In the genomic region with DNA sequence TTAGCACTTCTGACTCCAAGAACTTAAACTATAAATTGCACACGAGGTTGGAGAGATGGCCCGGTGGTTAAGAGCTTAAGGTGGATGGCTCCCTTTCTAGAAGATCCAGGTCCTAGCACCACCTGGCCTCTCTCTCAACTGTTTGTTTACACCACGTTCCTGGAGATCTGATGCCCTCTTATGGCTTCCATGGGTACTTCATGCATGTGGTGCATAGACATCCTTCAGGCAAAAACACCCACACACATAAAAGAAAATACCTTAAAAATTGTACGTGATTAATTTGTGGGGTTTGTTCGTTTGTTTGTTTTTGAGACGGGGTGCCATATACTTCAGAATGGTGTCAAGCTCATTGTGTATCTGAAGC, we compare ENCODE assay signal across 20 mouse cellular contexts. TPM values are rescaled to one million over a fixed set of nuclear protein-coding genes. Genes with fewer than 3 reads are reported as not detected.
DNase-seq lines count a peak whose midpoint lies in the region; ATAC-seq and TF ChIP-seq lines count a peak whose summit lies in the region.
"Had no signal": no experiment of that assay in that cellular context is flagged by ENCODE, and none has a peak within 500 bp of the region (broad histone marks: within the 10 kb centered on the region; RNA-seq: fewer than 3 reads in every experiment).

No protein-coding gene starts in this region.

- CTCF ChIA-PET in Patski (lab: Charles Lee): interaction anchor here (1.2 kb wide), 1 partner anchor 35 kb away, joined by 3 read pairs; no protein-coding TSS in a partner anchor

- WGBS in heart, adult 2 months: 76% methylated on average over 6 of the region's 6 CpGs
- 73% methylated on average over 6 of the region's 6 CpGs for WGBS in heart, embryonic 12.5 days
- 78% methylated on average over 6 of the region's 6 CpGs for WGBS in lung, embryonic 14.5 days

- H3K4me1 ChIP-seq in heart, adult 2 months (ENCODE audit: control insufficient read depth, insufficient read depth, low read length): no peaks in the 10 kb centered on the region
- H3K4me1 ChIP-seq in heart, embryonic 12.5 days (replicated peaks): no peaks in the 10 kb centered on the region
- H3K4me1 ChIP-seq in lung, embryonic 14.5 days (ENCODE audit: insufficient read depth): no peaks in the 10 kb centered on the region
- H3K4me1 ChIP-seq: hindbrain, embryonic 15.5 days; liver, embryonic 15.5 days; neural tube, embryonic 13.5 days; stomach, embryonic 15.5 days had no signal

- no peak overlapping the region for H3K4me3 ChIP-seq in heart, adult 2 months
- no peak overlapping the region for H3K4me3 ChIP-seq in heart, embryonic 12.5 days
- no peak overlapping the region for H3K4me3 ChIP-seq in lung, embryonic 14.5 days (ENCODE audit: low read depth, low read length)
- H3K4me3 ChIP-seq: hindbrain, embryonic 15.5 days; liver, embryonic 15.5 days; neural tube, embryonic 13.5 days; stomach, embryonic 15.5 days had no signal

- no peak for TF ChIP-seq POLR2A in heart, adult 2 months (IDR thresholded peaks at IDR 0.05; ENCODE audit: insufficient read depth, low read depth, low read length)

- H3K9me3 ChIP-seq in heart, embryonic 12.5 days (replicated peaks): no peaks in the 10 kb centered on the region
- H3K9me3 ChIP-seq in lung, embryonic 14.5 days (ENCODE audit: low read depth, low read length): no peaks in the 10 kb centered on the region
- H3K9me3 ChIP-seq: hindbrain, embryonic 15.5 days; liver, embryonic 15.5 days; neural tube, embryonic 13.5 days; stomach, embryonic 15.5 days had no signal

- POLR2A ChIA-PET in Patski (lab: Charles Lee): no interaction called here

- H3K27me3 ChIP-seq in heart, adult 2 months (ENCODE audit: control insufficient read depth, insufficient read depth, low read length): no peaks in the 10 kb centered on the region
- no peaks in the 10 kb centered on the region for H3K27me3 ChIP-seq in heart, embryonic 12.5 days (replicated peaks)
- no peaks in the 10 kb centered on the region for H3K27me3 ChIP-seq in lung, embryonic 14.5 days (ENCODE audit: insufficient read depth, low read length)
- H3K27me3 ChIP-seq in Patski: no peaks in the 10 kb centered on the region
- H3K27me3 ChIP-seq: hindbrain, embryonic 15.5 days; liver, embryonic 15.5 days; neural tube, embryonic 13.5 days; stomach, embryonic 15.5 days had no signal

- H3K36me3 ChIP-seq in heart, adult 2 months (ENCODE audit: control insufficient read depth, insufficient read depth, low read length): no peaks in the 10 kb centered on the region
- H3K36me3 ChIP-seq in heart, embryonic 12.5 days: no peaks in the 10 kb centered on the region
- H3K36me3 ChIP-seq in lung, embryonic 14.5 days (ENCODE audit: insufficient read depth): no peaks in the 10 kb centered on the region
- H3K36me3 ChIP-seq: hindbrain, embryonic 15.5 days; liver, embryonic 15.5 days; neural tube, embryonic 13.5 days; stomach, embryonic 15.5 days had no signal

- intact Hi-C loops in heart, adult 2 months (cut with DNase I): no loop called here

- H3K4me2 ChIP-seq in heart, embryonic 12.5 days: no peak overlapping the region
- H3K4me2 ChIP-seq in lung, embryonic 14.5 days: no peak overlapping the region
- H3K4me2 ChIP-seq: hindbrain, embryonic 15.5 days; liver, embryonic 15.5 days; neural tube, embryonic 13.5 days; stomach, embryonic 15.5 days had no signal

- no peak overlapping the region for H3K9ac ChIP-seq in heart, adult 2 months (ENCODE audit: low read depth, low read length)
- H3K9ac ChIP-seq in heart, embryonic 12.5 days: no peak overlapping the region
- H3K9ac ChIP-seq in lung, embryonic 14.5 days: no peak overlapping the region
- H3K9ac ChIP-seq: hindbrain, embryonic 15.5 days; liver, embryonic 15.5 days; neural tube, embryonic 13.5 days; stomach, embryonic 15.5 days had no signal

- peak; percentile 22; the same call in 1 of the 2 replicates for TF ChIP-seq CTCF in heart, adult 2 months (IDR thresholded peaks at IDR 0.05)
- TF ChIP-seq CTCF in lung, embryonic 14.5 days (IDR thresholded peaks at IDR 0.05; ENCODE audit: low read depth): peak; percentile 36; the same call in 1 of the 2 replicates
- TF ChIP-seq CTCF in Patski (IDR thresholded peaks at IDR 0.05): peak; percentile 44

- DNase-seq in heart, adult 2 months: no peak
- DNase-seq in lung, embryonic 14.5 days: no peak
- DNase-seq in lung, postnatal 14 days: no peak
- no peak for DNase-seq in Patski (ENCODE audit: low read depth, low spot score)
- DNase-seq in frontal cortex, postnatal 25 days (ENCODE audit: low spot score in 2 of 2): no peak
- DNase-seq in ovary, postnatal 10 days (ENCODE audit: low spot score): no peak
- no peak for DNase-seq in cerebellum, adult 9-10 months
- DNase-seq: cerebellum, adult 11-12 months; layer of hippocampus, adult 9-11 months; left cerebral cortex, postnatal 4 days; thymus, postnatal 36 days had no signal

- no peak for TF ChIP-seq EP300 in heart, adult 2 months (IDR thresholded peaks at IDR 0.05; ENCODE audit: insufficient read depth, low read depth, low read length)

- in situ Hi-C loops in Patski (cut with MboI; ENCODE audit: low pct_unique_long_range_greater_than_20kb): no loop called here

- H3K27ac ChIP-seq in heart, adult 2 months: no peak overlapping the region
- H3K27ac ChIP-seq in heart, embryonic 12.5 days (ENCODE audit: poor library complexity, severe bottlenecking): no peak overlapping the region
- no peak overlapping the region for H3K27ac ChIP-seq in lung, embryonic 14.5 days (ENCODE audit: low read depth)
- H3K27ac ChIP-seq: hindbrain, embryonic 15.5 days; liver, embryonic 15.5 days; neural tube, embryonic 13.5 days; stomach, embryonic 15.5 days had no signal

- ATAC-seq in heart, embryonic 12.5 days (ENCODE audit: insufficient number of reproducible peaks, low FRiP score): no peak
- no peak for ATAC-seq in lung, embryonic 14.5 days (ENCODE audit: insufficient read depth)
- ATAC-seq in Patski: no peak

- H3K79me2 ChIP-seq in heart, adult 2 months (replicated peaks; ENCODE audit: control insufficient read depth, insufficient read depth, low read length): no peaks in the 10 kb centered on the region

RNA-seq across cellular contexts. Expression of gene Defb26, which starts 10.6 kb away (rescaled TPM):
- total RNA-seq in heart, adult 2 months (2021): not detected
- not detected in 2 replicates for polyA plus RNA-seq in heart, adult 2 months (2012; rRNA removed)
- polyA plus RNA-seq in heart, embryonic 12.5 days (2016; fragmentation: Nextera tagmentation; extraction: Ambion mirVana): not detected in 2 replicates
- polyA plus RNA-seq in lung, embryonic 14.5 days (2014; fragmentation: Nextera tagmentation; extraction: Ambion mirVana): not detected in 2 replicates
- not detected for polyA plus RNA-seq in Patski (2021)
- total RNA-seq: gastrocnemius, postnatal 4 days; left cerebral cortex, postnatal 4 days had no signal
- polyA plus RNA-seq: heart, embryonic 16.5 days; hindbrain, embryonic 15.5 days; kidney, embryonic 14.5 days; liver, embryonic 15.5 days; neural tube, embryonic 13.5 days; small intestine, adult 2 months; stomach, embryonic 15.5 days had no signal

RNA-seq across cellular contexts. Expression of gene Defb22, which starts 10.9 kb away (rescaled TPM):
- total RNA-seq in heart, adult 2 months (2021): not detected
- not detected in 2 replicates for polyA plus RNA-seq in heart, adult 2 months (2012; rRNA removed)
- polyA plus RNA-seq in heart, embryonic 12.5 days (2016; fragmentation: Nextera tagmentation; extraction: Ambion mirVana): not detected in 2 replicates
- polyA plus RNA-seq in lung, embryonic 14.5 days (2014; fragmentation: Nextera tagmentation; extraction: Ambion mirVana): not detected in 2 replicates
- not detected for polyA plus RNA-seq in Patski (2021)
- total RNA-seq: gastrocnemius, postnatal 4 days; left cerebral cortex, postnatal 4 days had no signal
- polyA plus RNA-seq: heart, embryonic 16.5 days; hindbrain, embryonic 15.5 days; kidney, embryonic 14.5 days; liver, embryonic 15.5 days; neural tube, embryonic 13.5 days; small intestine, adult 2 months; stomach, embryonic 15.5 days had no signal

RNA-seq across cellular contexts. Expression of gene Defb28, which starts 17.2 kb away (rescaled TPM):
- total RNA-seq in heart, adult 2 months (2021): not detected
- not detected in 2 replicates for polyA plus RNA-seq in heart, adult 2 months (2012; rRNA removed)
- polyA plus RNA-seq in heart, embryonic 12.5 days (2016; fragmentation: Nextera tagmentation; extraction: Ambion mirVana): not detected in 2 replicates
- polyA plus RNA-seq in lung, embryonic 14.5 days (2014; fragmentation: Nextera tagmentation; extraction: Ambion mirVana): not detected in 2 replicates
- 0.22 TPM for polyA plus RNA-seq in Patski (2021)
- total RNA-seq: gastrocnemius, postnatal 4 days; left cerebral cortex, postnatal 4 days had no signal
- polyA plus RNA-seq: heart, embryonic 16.5 days; hindbrain, embryonic 15.5 days; kidney, embryonic 14.5 days; liver, embryonic 15.5 days; neural tube, embryonic 13.5 days; small intestine, adult 2 months; stomach, embryonic 15.5 days had no signal

RNA-seq across cellular contexts. Expression of gene Defb20, which starts 24.0 kb away (rescaled TPM):
- not detected for total RNA-seq in heart, adult 2 months (2021)
- not detected in 2 replicates for polyA plus RNA-seq in heart, adult 2 months (2012; rRNA removed)
- polyA plus RNA-seq in heart, embryonic 12.5 days (2016; fragmentation: Nextera tagmentation; extraction: Ambion mirVana): not detected in 2 replicates
- polyA plus RNA-seq in lung, embryonic 14.5 days (2014; fragmentation: Nextera tagmentation; extraction: Ambion mirVana): not detected in 2 replicates
- not detected for polyA plus RNA-seq in Patski (2021)
- total RNA-seq: gastrocnemius, postnatal 4 days; left cerebral cortex, postnatal 4 days had no signal
- polyA plus RNA-seq: heart, embryonic 16.5 days; hindbrain, embryonic 15.5 days; kidney, embryonic 14.5 days; liver, embryonic 15.5 days; neural tube, embryonic 13.5 days; small intestine, adult 2 months; stomach, embryonic 15.5 days had no signal

RNA-seq across cellular contexts. Expression of gene Defb23, which starts 36.4 kb away (rescaled TPM):
- total RNA-seq in heart, adult 2 months (2021): not detected
- polyA plus RNA-seq in heart, adult 2 months (2012; rRNA removed): not detected in 2 replicates
- polyA plus RNA-seq in heart, embryonic 12.5 days (2016; fragmentation: Nextera tagmentation; extraction: Ambion mirVana): not detected in 2 replicates
- not detected in 2 replicates for polyA plus RNA-seq in lung, embryonic 14.5 days (2014; fragmentation: Nextera tagmentation; extraction: Ambion mirVana)
- polyA plus RNA-seq in Patski (2021): not detected
- total RNA-seq: gastrocnemius, postnatal 4 days; left cerebral cortex, postnatal 4 days had no signal
- polyA plus RNA-seq: heart, embryonic 16.5 days; hindbrain, embryonic 15.5 days; kidney, embryonic 14.5 days; liver, embryonic 15.5 days; neural tube, embryonic 13.5 days; small intestine, adult 2 months; stomach, embryonic 15.5 days had no signal
